Mouse (Mus musculus): ENCODE results near the gene Tex30.

- TF ChIP-seq CTCF (IDR thresholded peaks at IDR 0.05; ENCODE audit: low read depth), result peak; percentile 29
- TF ChIP-seq EP300 (IDR thresholded peaks at IDR 0.05; ENCODE audit: low read depth), result no peak
These were observed 46.5 kb upstream of the Tex30 start for GRCm38 (mm10) chr1:44148706-44149105.

Measured in liver, postnatal 0 days (tissue).